Mouse (Mus musculus) fat pad, adult 2 months (tissue): ENCODE measurements at regions not wholly inside any gene's neighbourhood (a gene's known extent, or its start where the extent isn't known, plus 50 kb on each side); places are given as distances from the start of the nearest gene placed in this dataset.

Source experiments
- DNase-seq: peaks from one replicate; pipeline ENCODE4 v3.0.0-alpha.2; 2011; ENCODE audit warnings: low read depth, low spot score; ENCODE audit errors: extremely low read depth

- no peak for DNase-seq
Measured at GRCm38 (mm10) chr9:113309707-113310574, 398.1 kb downstream of the Pdcd6ip start.

- DNase-seq: no peak
Measured at GRCm38 (mm10) chr9:113305761-113306160, 402.3 kb downstream of the Pdcd6ip start.

GRCm38 (mm10) chr9:113302429-113302828 is 405.6 kb downstream of the Pdcd6ip start:
- DNase-seq: no peak

GRCm38 (mm10) chr9:113300846-113301245 is 407.2 kb downstream of the Pdcd6ip start:
- DNase-seq: no peak

- DNase-seq: no peak
Measured at GRCm38 (mm10) chr9:113299900-113300299, 408.2 kb downstream of the Pdcd6ip start.

- DNase-seq: no peak
Measured at GRCm38 (mm10) chr9:113295850-113296467, 412.1 kb downstream of the Pdcd6ip start.

- no peak for DNase-seq
Measured at GRCm38 (mm10) chr9:113287397-113287796, 420.7 kb downstream of the Pdcd6ip start.

- DNase-seq: no peak
Measured at GRCm38 (mm10) chr9:113283244-113283643, 424.8 kb downstream of the Pdcd6ip start.

- no peak for DNase-seq
Measured at GRCm38 (mm10) chr9:113270595-113270994, 437.5 kb downstream of the Pdcd6ip start.

- DNase-seq: no peak
Measured at GRCm38 (mm10) chr9:113267696-113268095, 440.4 kb downstream of the Pdcd6ip start.

- no peak for DNase-seq
Measured at GRCm38 (mm10) chr9:113263636-113264035, 444.4 kb downstream of the Pdcd6ip start.

GRCm38 (mm10) chr9:113260296-113260695 is 447.8 kb downstream of the Pdcd6ip start:
- no peak for DNase-seq

- DNase-seq: no peak
Measured at GRCm38 (mm10) chr9:113258556-113258955, 449.5 kb downstream of the Pdcd6ip start.

GRCm38 (mm10) chr9:113248703-113249274 is 459.3 kb downstream of the Pdcd6ip start:
- no peak for DNase-seq

GRCm38 (mm10) chr9:113247950-113248349 is 460.1 kb downstream of the Pdcd6ip start:
- no peak for DNase-seq

GRCm38 (mm10) chr9:113243870-113244269 is 464.2 kb downstream of the Pdcd6ip start:
- DNase-seq: no peak

GRCm38 (mm10) chr9:113233370-113233769 is 474.7 kb downstream of the Pdcd6ip start:
- no peak for DNase-seq

- no peak for DNase-seq
Measured at GRCm38 (mm10) chr9:113229391-113229790, 478.7 kb downstream of the Pdcd6ip start.

- no peak for DNase-seq
Measured at GRCm38 (mm10) chr9:113213930-113214329, 494.1 kb downstream of the Pdcd6ip start.

GRCm38 (mm10) chr9:113212389-113212788 is 495.7 kb downstream of the Pdcd6ip start:
- no peak for DNase-seq

- no peak for DNase-seq
Measured at GRCm38 (mm10) chr9:113208181-113208580, 499.9 kb downstream of the Pdcd6ip start.

GRCm38 (mm10) chr9:113199241-113199640 is 508.8 kb downstream of the Pdcd6ip start:
- DNase-seq: no peak
